Mouse (Mus musculus) MEL (cell line): ENCODE measurements around the gene Tshz2. TPM values are rescaled to one million over a fixed set of nuclear protein-coding genes. Genes with fewer than 3 reads are reported as not detected.

ENCODE experiments used
- DNase-seq: peaks from one replicate; pipeline ENCODE4 v3.0.0; 2011; ENCODE audit warnings: low read depth, low spot score
- H3K27ac ChIP-seq: 2 replicates; pipeline ENCODE4 v1.5.1; 2012; ENCODE audit warnings: low read depth, mild to moderate bottlenecking, control low read depth, low read length, moderate library complexity; ENCODE audit not compliant: control insufficient read depth
- H3K27me3 ChIP-seq, 2 experiments: fragments of 150-350 bp in 1 of 2; sonication (generic) in 1 of 2; 2 replicates each; pipeline ENCODE4 v1.6.1; 2012; ENCODE audit warnings: low read length in 2 of 2, mild to moderate bottlenecking in 2 of 2, improper control_type of control experiment in 1 of 2, moderate library complexity in 1 of 2; ENCODE audit not compliant: insufficient read depth in 2 of 2, control insufficient read depth in 1 of 2
- H3K36me3 ChIP-seq, 2 experiments: 2 replicates each; pipeline ENCODE4 v1.6.1; 2012 to 2014; ENCODE audit warnings: low read length in 2 of 2, improper control_type of control experiment in 1 of 2, inconsistent platforms in 1 of 2, mild to moderate bottlenecking in 1 of 2; ENCODE audit not compliant: insufficient read depth in 2 of 2, control insufficient read depth in 1 of 2
- H3K4me1 ChIP-seq, 2 experiments: fragments of 150-350 bp in 1 of 2; sonication (generic) in 1 of 2; 2 replicates each; pipeline ENCODE4 v1.6.1; 2012; ENCODE audit warnings: low read length in 2 of 2, improper control_type of control experiment in 1 of 2, mild to moderate bottlenecking in 1 of 2; ENCODE audit not compliant: insufficient read depth in 2 of 2, control insufficient read depth in 1 of 2
- H3K4me3 ChIP-seq, 2 experiments: fragments of 150-350 bp in 1 of 2; sonication (generic) in 1 of 2; 2 replicates each; pipeline ENCODE4 v1.5.1; 2012; ENCODE audit warnings: low read depth in 2 of 2, low read length in 2 of 2, mild to moderate bottlenecking in 2 of 2, moderate library complexity in 2 of 2, control low read depth in 1 of 2, improper control_type of control experiment in 1 of 2; ENCODE audit not compliant: control insufficient read depth in 1 of 2, insufficient read depth in 1 of 2
- H3K79me2 ChIP-seq: 2 replicates; pipeline ENCODE4 v1.6.1; 2012; ENCODE audit warnings: mild to moderate bottlenecking, low read length, moderate library complexity; ENCODE audit not compliant: control insufficient read depth, poor library complexity, insufficient read depth
- H3K9ac ChIP-seq: 2 replicates; pipeline ENCODE4 v1.6.1; 2012; ENCODE audit warnings: low read depth, mild to moderate bottlenecking, control low read depth, low read length, moderate library complexity; ENCODE audit not compliant: control insufficient read depth, poor library complexity, severe bottlenecking
- H3K9me3 ChIP-seq: fragments of 150-350 bp; sonication (generic); replicated peaks from 2 replicates; pipeline ENCODE4 v1.6.1; 2012; ENCODE audit warnings: mild to moderate bottlenecking, low read length, improper control_type of control experiment, moderate library complexity; ENCODE audit not compliant: insufficient read depth
- CHD2 ChIP-seq: IDR thresholded peaks from 2 replicates; pipeline ENCODE4 v1.6.1; 2011; ENCODE audit warnings: low read length, improper control_type of control experiment
- CTCF ChIP-seq, 3 experiments: IDR thresholded peaks in 2 of 3; conservative IDR thresholded peaks in 1 of 3; 2 replicates each; pipeline ENCODE4 v1.5.1; 2011 to 2012; ENCODE audit warnings: low read length in 3 of 3, low read depth in 2 of 3, mild to moderate bottlenecking in 2 of 3, improper control_type of control experiment in 1 of 3, inconsistent platforms in 1 of 3, mixed read lengths in 1 of 3, moderate library complexity in 1 of 3; ENCODE audit not compliant: control insufficient read depth in 1 of 3, insufficient read depth in 1 of 3, poor library complexity in 1 of 3, severe bottlenecking in 1 of 3
- E2F4 ChIP-seq: IDR thresholded peaks from 2 replicates; pipeline ENCODE4 v1.6.1; 2011; ENCODE audit warnings: low read depth, low read length, improper control_type of control experiment, borderline replicate concordance
- ELF1 ChIP-seq: IDR thresholded peaks from 2 replicates; pipeline ENCODE4 v1.6.1; 2014; ENCODE audit warnings: low read depth, mild to moderate bottlenecking, inconsistent platforms, low read length, improper control_type of control experiment, moderate library complexity
- ETS1 ChIP-seq: IDR thresholded peaks from 2 replicates; pipeline ENCODE4 v1.6.1; 2012; ENCODE audit warnings: low read depth, mild to moderate bottlenecking, inconsistent platforms, low read length, improper control_type of control experiment, moderate library complexity
- GABPA ChIP-seq: IDR thresholded peaks from 2 replicates; pipeline ENCODE4 v1.6.1; 2012; ENCODE audit warnings: low read depth, mild to moderate bottlenecking, inconsistent platforms, low read length, improper control_type of control experiment, moderate library complexity
- GATA1 ChIP-seq: IDR thresholded peaks from 2 replicates; pipeline ENCODE4 v1.6.1; 2011; ENCODE audit warnings: low read depth, low read length, improper control_type of control experiment
- POLR2A ChIP-seq, 2 experiments: IDR thresholded peaks; 2 replicates each; pipeline ENCODE4 v1.6.1; 2011 to 2012; ENCODE audit warnings: low read length in 2 of 2, mild to moderate bottlenecking in 2 of 2, control low read depth in 1 of 2, improper control_type of control experiment in 1 of 2, low read depth in 1 of 2, moderate library complexity in 1 of 2; ENCODE audit not compliant: control insufficient read depth in 1 of 2, insufficient read depth in 1 of 2, poor library complexity in 1 of 2
- POLR2AphosphoS5 ChIP-seq: IDR thresholded peaks from 2 replicates; pipeline ENCODE4 v1.6.1; 2012; ENCODE audit warnings: low read depth, borderline replicate concordance, mild to moderate bottlenecking, inconsistent platforms, low read length, moderate library complexity, mixed read lengths
- RCOR1 ChIP-seq: IDR thresholded peaks from 2 replicates; pipeline ENCODE4 v1.6.1; 2012; ENCODE audit warnings: low read depth, mild to moderate bottlenecking, inconsistent platforms, low read length, improper control_type of control experiment
- TBP ChIP-seq: IDR thresholded peaks from 2 replicates; pipeline ENCODE4 v1.8.0; 2011; ENCODE audit warnings: low read depth, low read length, improper control_type of control experiment
- UBTF ChIP-seq: IDR thresholded peaks from 2 replicates; pipeline ENCODE4 v1.6.1; 2012; ENCODE audit warnings: low read depth, mild to moderate bottlenecking, inconsistent platforms, low read length, improper control_type of control experiment, moderate library complexity, borderline replicate concordance; ENCODE audit not compliant: insufficient read depth
- polyA plus RNA-seq, 2 experiments: library from polyadenylated mRNA; stranded (reverse) in 1 of 2; unstranded in 1 of 2; fragments of >175 nt in 1 of 2; fragments of >200 nt in 1 of 2; gene quantifications; 2 replicates each; pipeline versions ENCODE4 v1.2.1 to v1.2.4; 2012; ENCODE audit warnings: low replicate concordance in 2 of 2, low read depth in 1 of 2; ENCODE audit not compliant: insufficient read length in 2 of 2, insufficient read depth in 1 of 2, missing spikeins in 1 of 2
- total RNA-seq: library from RNA; depleted of rRNA; stranded (reverse); fragments of 300-350 nt; gene quantifications from 2 replicates; pipeline ENCODE4 v1.2.3, GENCODE M21; 2012

Gene Tshz2
- total and polyA plus RNA-seq, 3 experiments, result not detected

- Histone ChIP-seq H3K4me1 (no peaks in the 10 kb centered on the region), H3K27ac (no peak overlapping the region), H3K4me3 (no peak overlapping the region), H3K9ac (no peak overlapping the region), H3K27me3 (no peaks in the 10 kb centered on the region), H3K9me3 (no peaks in the 10 kb centered on the region), H3K79me2 (no peaks in the 10 kb centered on the region), H3K36me3 (no peaks in the 10 kb centered on the region)
- TF ChIP-seq ELF1, result no peak
- TF ChIP-seq TBP, result no peak
- no peak for TF ChIP-seq GABPA
- TF ChIP-seq POLR2A (IDR thresholded peaks at IDR 0.05; ENCODE audit: control insufficient read depth in 1 of 2, insufficient read depth in 1 of 2, low read depth in 1 of 2, low read length in 2 of 2, poor library complexity in 1 of 2), result no peak
- no peak for TF ChIP-seq POLR2AphosphoS5
- TF ChIP-seq RCOR1, result no peak
- no peak for TF ChIP-seq CHD2
- TF ChIP-seq CTCF (IDR thresholded peaks at IDR 0.05 in 2 of 3, conservative IDR thresholded peaks at IDR 0.05 in 1 of 3; ENCODE audit: control insufficient read depth in 1 of 3, insufficient read depth in 1 of 3, low read depth in 2 of 3, low read length in 3 of 3, poor library complexity in 1 of 3, severe bottlenecking in 1 of 3), result no peak
- no peak for TF ChIP-seq E2F4
- TF ChIP-seq UBTF, result no peak
- DNase-seq, result no peak
These were observed 395.9 kb downstream of the Tshz2 start for GRCm38 (mm10) chr2:170028488-170029303.

- Histone ChIP-seq H3K79me2 (no peaks in the 10 kb centered on the region), H3K27me3 (no peaks in the 10 kb centered on the region), H3K27ac (no peak overlapping the region), H3K9me3 (no peaks in the 10 kb centered on the region), H3K4me3 (no peak overlapping the region), H3K9ac (no peak overlapping the region), H3K4me1 (no peaks in the 10 kb centered on the region), H3K36me3 (no peaks in the 10 kb centered on the region)
- TF ChIP-seq ETS1 (no peak), GATA1 (no peak)
- DNase-seq, result no peak
These were observed 396.6 kb downstream of the Tshz2 start for GRCm38 (mm10) chr2:170029304-170029856.

GRCm38 (mm10) chr2:170031226-170031625 is 398.4 kb downstream of the Tshz2 start:
- Histone ChIP-seq H3K9me3 (no peaks in the 10 kb centered on the region), H3K36me3 (no peaks in the 10 kb centered on the region), H3K4me1 (no peaks in the 10 kb centered on the region), H3K79me2 (no peaks in the 10 kb centered on the region), H3K27ac (no peak overlapping the region), H3K4me3 (no peak overlapping the region), H3K27me3 (no peaks in the 10 kb centered on the region), H3K9ac (no peak overlapping the region)
- TF ChIP-seq CTCF (IDR thresholded peaks at IDR 0.05 in 2 of 3, conservative IDR thresholded peaks at IDR 0.05 in 1 of 3; ENCODE audit: control insufficient read depth in 1 of 3, insufficient read depth in 1 of 3, low read depth in 2 of 3, low read length in 3 of 3, poor library complexity in 1 of 3, severe bottlenecking in 1 of 3), result no peak
- DNase-seq, result no peak
